Mouse (Mus musculus): Measurements from ENCODE around the gene Arid5b.

Arid5b gene

DNA sequence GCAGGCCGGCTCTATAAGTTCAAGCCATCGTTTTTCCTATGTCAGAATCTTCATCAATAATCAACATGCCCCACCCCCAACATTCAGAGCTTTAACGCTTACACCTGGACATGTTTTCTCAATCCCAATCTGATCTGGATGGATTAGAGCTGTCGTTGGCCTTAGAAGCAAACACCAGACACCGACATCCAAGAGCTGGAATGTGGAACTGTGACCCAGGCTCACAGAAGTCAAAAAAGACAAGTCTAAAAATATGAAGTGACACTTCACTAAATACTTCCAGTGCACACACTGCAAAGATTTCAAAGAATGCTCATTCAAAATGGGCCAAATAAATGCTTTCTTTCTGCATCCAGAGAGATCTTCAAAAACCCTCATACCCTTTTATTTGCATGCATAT lies 144.5 kb downstream of the Arid5b start:
- no peak for DNase-seq

DNA sequence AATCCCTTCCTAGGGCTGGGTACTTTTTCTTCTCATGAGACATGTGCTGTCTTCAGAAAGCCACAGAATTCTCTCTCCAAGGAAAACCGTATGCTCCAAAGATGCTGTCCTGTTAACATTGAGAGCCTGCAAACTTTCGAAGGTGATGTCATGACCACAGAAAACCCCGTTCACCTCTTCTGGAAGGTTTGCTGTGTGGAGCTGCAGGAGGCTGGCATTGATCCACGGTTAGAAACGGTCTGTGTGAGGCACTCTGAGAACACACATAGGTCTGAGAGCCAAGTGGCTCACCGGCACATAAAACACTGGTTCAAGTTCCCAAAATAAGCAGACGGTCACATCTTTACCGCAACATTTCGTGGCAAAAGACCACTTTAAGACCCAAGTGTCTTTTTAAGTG lies 145.9 kb downstream of the Arid5b start:
- no peak for DNase-seq

DNA sequence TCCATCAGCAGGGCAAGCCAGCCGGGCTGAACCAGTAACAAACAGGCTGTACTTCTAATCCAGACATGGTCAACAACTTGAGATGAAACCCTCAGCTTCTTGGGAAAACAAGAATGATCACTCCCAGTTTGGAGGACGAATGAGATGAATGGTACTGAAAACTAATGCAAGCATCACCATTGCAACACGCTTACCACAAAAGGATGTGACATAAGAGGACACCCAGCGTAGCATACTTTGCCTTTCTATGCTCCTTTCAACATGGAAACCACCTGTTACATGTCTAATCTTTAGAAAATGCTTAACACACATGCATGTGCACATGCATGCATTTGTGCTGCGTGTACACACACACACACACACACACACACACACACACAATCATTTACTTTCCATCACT lies 146.4 kb downstream of the Arid5b start:
- DNase-seq: no peak

DNA sequence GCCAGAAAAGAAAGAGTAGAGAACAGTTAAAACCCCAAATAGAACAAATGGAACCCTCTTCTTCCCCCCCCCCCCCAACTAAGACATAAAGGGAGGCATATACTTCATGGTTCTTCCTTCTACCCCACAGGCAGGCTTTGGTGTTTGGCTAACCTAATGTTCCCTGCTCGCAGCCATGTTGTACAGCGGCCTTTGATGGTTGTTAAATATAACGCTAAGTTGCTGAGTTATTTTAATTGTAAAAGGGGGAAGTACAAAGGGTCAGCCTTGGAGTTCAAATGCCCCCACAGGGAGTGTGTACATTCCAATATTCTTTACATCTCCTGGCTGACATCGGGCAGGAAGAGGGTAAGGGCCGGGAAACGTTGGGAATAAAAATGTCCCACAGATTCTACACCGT lies 148.9 kb downstream of the Arid5b start:
- no peak for DNase-seq

DNA sequence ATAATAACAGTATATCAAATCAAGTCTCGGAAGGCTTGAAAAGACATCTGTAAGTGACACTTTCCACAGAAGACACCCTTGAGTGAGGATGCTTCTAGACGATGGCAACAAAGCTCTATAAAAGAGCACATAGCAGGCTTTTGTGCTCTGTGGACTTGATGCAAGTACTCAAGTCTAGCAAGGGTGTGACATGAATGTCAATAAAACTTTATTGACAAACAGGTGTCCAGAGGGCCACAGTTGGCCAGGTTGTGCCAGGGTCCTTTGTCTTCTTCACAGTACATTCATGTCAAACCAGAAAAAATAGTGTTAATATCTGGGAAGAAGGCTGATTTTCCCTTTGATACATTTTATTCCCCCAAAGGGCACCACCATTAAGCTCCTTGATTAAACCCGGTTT lies 149.5 kb downstream of the Arid5b start:
- DNase-seq: no peak

DNA sequence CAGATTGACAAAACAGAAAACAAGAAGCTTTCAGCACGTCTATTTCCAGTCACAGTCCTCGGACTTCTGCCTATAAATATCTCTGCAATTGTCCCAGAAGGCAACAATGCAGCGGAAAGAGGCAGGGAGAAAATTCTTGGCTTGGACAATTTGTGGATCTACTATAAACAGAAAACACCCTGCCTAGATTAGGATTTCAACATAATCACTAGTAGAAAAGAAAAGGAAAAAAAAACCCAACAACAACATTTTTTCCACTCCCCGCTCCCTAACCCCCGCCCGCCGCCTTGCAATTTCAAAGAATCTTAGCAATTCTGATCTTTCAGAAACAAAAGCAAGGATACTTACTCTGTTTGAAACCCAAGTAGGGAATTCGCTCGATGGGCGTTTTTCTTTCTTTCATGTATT lies 150.1 kb downstream of the Arid5b start:
- DNase-seq: no peak

DNA sequence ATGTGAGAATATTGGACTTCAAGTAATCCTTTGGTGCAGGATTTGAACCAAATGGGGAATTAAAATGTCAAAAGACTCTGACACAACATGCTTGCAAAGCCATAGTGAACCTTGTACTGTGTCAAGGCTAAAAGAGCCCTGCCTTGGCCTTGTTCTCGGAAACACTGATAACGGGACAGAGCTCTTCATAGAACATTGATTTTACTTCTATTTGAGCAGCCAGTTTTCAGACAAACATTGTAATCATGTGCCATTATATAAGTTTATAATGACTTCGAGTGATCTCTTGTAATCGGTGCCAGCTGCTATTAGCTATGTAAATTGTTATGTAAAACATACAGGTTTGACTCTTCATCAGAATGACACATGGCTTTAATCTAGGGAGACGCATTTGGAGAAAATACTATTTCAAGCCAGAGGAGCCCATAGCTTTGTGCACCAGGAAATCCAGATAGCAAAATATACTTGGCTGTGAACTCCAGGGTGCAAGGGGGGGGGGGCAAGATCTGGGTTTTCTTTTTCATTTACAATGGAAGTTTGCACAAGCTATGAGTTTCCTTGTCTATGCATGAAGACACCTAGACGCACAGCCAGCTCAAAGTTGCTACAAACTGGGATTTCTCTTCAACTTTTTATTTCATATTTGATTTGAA lies 150.8 kb downstream of the Arid5b start:
- DNase-seq: no peak

DNA sequence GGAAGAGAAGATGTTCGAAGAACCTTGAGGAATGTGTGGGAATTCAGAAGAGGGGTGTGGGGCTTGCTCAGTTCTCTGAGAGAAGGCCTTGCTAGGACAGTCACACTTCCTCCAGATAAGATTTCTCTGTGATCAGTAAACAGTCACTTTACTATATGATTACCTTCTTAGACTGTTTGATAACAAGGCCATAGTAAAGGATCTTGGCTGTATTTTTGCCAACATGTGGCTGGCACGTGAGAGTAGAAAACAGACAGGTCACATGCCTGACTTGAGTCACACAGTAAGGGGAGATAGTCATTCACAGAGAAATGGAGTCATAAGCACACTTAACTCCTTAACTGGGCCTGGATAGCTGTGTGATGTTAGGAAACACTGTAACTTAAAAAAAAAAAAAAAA lies 151.4 kb downstream of the Arid5b start:
- DNase-seq: no peak

DNA sequence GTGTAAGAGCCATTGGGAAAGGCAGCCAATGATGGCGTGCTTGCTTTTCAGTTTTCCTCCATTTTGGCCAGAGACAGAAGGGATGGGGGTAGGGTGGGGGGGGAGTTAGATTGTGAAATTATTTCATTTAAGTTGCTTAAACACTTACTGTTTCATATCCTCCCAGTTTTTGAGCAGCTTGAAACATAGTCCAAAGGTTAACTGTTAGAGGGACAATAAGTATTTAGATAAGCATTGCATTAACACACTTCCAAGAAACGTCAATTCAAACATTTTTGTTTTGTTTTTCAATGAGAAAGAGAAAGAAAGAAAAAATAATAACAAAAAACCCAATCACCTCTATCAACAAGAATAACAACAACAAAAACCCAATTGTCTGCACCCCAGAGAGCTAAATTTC lies 152.0 kb downstream of the Arid5b start:
- DNase-seq: no peak

DNA sequence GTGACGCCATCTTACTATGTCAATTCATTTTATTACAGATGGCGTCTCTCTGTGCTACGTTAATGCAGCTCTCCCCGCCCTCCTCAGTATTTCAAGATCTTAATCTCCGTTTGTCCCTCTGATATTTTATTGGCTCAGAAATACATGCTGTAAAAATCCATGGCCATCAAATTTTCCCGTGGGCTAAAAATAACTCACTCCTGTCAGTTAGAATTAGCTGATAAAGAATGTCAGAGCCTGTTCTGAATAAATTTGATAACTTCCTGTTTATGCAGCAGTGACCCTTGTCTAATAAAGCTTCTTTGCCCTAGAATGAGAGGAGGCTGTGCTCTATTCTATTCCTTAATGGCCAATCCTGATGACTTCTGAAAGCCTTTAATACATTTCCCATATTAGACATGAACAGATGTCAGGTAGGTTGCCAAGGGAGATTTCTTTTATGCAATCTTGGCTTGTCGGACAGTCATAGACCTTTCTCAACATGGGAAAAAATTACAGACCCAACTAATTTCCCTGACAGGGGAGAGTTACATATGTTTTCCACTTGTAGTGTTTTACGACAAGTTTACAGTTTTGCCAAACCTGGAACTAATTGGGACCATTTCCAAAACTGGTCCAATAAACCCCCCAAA lies 152.5 kb downstream of the Arid5b start:
- DNase-seq: no peak

DNA sequence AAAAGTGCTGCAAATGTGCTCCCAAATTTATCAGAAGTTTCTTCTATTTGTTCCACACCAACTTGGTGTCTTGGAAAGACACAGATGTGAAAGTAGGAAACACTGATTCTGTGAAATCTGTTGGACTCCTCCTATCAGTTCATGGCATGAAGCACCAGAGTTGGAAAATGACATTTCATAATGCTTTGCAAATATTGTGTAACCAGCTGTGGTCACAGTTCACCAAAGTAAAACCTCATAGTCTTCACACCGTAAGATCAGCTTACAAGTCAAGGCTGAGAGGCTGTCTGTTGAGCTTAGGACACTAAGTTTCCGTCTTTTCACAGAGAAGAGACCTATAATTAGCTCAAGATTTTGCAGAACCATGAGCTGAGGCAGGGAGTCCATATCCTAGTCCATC lies 153.6 kb downstream of the Arid5b start:
- DNase-seq: no peak

DNA sequence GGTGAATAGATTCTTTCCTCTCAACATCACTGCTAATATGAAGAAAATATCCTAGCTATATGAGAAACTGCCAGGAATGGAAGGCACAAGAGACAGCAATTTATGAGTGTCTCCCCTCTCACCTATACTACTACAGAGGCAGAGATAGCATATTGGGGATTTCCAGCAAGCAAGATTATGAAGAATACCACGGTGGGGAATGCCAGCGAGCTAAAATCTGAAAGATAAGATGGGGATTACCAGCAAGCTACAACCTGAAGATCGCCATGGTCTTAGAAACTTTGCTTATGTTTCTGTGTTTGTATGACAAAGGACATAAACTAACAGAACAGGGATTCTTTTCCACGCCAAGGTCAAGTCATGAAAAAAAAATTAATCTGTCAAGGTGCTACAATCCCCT lies 155.1 kb downstream of the Arid5b start:
- no peak for DNase-seq

DNA sequence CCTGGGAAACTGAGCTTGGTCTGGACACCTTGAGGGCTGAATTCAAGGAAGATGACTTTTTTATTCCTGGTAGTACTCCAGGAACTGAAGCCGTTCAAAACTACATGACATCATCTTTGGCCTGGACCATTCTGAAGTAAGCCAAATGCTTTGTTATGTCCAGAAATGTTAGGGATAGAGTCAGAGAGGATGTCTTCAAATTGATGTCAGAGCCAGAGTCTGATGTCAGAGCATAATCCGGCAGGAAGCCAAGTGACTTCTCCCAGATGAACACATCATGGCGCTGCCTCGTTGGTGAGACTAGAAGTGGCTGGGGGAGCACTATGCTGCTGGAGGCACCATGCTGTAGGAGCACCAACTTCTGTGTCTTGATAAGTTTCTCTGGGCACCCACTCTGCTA lies 156.6 kb downstream of the Arid5b start:
- DNase-seq: no peak

DNA sequence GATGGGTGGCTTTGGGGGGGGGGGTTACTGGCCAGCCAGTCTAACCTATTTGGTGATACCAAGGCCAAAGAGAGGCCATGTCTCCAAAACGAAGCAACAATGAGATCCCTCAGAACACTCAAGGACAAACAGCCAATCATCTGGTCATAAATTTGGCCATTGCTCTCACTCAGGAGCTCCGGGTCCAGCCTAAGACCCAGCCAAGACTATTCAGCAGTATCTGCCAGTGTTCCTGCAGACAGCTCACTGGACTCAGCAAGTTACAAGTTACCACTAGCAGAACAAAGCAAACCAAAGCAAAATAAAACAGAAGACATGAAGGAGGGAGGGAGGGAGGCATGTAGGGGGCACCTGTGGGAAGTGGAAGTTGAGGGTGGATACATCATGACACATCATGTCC lies 157.3 kb downstream of the Arid5b start:
- DNase-seq: no peak

DNA sequence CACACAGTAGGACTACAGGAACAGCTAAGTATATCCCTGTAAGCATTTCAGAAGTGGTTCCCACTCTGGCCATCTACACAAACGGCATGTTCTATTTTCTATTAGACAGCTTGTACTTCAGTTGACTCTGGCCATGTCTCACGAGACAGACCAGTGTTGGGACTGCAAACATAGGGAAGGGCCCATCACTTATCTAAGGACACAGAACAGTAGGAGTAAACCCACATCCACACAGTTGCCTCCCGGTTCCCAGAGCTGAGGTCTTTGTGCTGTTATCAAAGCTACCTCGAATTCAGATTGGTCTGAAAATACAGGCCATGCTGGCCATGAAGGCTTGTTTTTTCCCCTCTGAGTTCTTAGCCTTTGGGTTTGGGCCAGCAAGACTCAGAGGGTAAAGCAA lies 158.5 kb downstream of the Arid5b start:
- no peak for DNase-seq

DNA sequence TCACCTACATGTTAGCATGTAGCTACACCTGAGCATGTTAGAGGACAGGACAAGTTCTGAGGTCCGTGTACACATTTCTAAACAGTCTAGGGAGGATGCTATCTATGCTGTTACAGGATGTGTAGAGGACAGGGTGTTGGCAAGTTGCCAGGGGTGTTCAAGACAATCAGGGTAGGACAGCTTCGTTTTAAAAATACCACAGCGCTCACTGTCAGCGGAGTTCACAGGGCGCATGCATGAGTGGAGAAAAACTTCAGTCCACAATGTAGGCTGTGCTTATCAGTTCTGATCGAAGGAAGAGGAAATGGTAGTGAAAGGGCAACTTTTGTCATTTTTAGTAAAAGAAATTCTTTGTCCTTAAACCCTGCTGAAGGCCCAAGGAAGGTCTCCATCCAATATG lies 159.3 kb downstream of the Arid5b start:
- no peak for DNase-seq

DNA sequence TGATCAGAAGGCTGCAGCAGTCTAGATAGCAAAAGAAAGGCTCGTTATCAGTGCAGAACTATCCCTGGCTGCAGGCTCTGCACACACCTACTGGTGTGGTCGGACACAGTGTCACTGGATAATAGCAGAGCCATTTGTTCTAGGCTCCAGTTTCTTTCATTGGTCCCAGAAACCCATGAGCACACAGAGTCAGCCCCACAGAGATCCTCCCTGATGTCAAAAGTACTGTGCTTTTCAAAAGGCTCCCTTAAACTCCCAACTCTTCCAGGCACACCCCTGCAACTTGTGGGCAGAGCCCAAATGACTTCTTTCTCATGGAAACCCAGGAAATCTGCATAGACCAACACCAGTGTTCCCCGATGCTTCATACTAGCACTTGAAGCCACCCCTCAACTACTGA lies 163.6 kb downstream of the Arid5b start:
- DNase-seq: no peak

DNA sequence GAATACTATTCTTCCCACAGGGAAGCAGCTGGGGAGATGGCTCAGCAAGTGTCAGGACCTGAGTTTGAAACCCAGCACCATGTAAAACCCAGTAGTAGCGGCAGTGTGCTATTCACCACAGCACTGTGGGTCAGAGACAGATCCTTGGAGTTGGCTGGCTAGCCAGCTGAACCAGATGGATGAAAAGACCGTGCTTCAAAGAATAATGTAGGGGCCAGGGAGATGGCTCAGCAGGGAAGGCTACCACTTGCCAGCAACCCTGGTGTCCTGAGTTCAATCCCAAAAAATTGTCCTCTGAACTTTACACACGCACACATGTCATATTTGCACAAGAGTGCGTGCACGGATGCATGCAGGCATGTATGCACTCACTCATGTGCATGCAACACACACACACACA lies 164.9 kb downstream of the Arid5b start:
- no peak for DNase-seq

DNA sequence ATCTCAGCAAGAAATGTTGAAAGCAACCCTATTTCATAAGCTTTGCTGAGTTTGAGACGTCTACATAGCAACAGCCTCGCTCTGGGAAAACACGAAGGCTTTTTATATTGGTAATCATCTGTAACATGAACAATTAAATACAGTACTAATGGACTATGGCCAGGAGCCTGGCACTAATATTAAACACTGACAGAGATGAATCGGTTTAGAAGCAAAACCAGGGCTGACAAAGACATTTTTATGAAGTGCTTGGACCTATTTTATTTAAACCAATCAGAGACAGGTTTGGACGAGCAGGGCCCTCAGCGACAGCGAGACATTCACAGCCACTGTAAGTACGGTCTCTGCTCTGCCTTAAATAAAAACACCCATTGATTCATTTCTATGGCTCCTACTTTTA lies 165.6 kb downstream of the Arid5b start:
- no peak for DNase-seq

DNA sequence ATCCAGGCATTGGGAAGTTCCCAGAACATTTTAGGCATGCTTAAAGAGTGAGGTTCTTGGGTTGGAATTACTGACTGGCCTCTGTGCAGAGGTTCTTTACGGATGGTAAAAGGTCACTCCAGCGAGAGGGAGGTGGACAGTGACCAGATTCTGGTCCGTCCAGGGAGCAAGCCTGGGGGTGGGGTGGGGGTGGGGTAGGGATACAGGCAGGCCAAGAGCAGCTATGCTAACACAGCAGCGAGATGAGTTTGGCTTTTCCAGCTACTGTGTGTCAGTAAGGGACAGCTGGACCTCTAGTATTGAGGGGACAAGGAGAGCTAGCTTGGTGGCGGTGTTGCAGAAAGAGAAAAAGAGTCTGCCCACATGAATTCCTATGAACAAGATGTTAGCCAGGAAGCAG lies 167.9 kb downstream of the Arid5b start:
- no peak for DNase-seq

DNA sequence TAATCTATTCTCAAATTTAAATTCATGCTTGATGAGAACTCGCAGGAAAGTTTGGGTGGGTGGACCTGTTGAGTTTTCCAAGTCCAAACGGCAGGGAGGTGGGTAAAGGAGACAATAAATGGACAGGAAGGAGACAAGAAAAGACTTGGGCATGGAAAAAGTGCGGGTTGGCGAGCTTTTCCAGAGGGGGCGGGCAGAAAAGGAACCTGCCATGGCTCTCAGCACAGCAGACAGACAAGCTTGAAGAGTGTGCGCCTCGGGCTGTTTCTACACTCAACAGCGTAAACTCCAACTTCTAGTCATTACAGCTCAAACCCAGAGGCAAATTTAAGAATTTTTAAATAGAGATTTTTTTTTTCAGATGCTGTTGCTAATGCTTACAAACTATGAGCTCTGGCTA lies 168.4 kb downstream of the Arid5b start:
- no peak for DNase-seq

DNA sequence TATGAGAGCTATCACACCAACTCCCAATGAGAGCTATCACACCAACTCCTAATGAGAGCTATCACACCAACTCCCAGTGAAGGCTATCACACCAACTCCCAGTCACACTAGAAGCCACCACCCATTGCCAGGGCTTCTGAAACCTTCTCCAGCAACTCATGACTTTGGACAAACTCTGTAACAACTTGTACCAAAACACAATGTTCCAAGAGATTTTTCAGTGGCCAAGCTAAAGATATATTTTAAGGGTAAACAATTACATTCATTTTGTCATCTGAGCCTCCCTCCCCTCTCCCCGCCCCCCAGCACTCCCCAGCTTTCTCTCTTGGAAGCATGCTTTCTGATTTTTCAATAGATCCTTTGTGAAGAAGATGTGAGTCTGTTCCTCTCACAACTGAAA lies 168.9 kb downstream of the Arid5b start:
- no peak for DNase-seq

DNA sequence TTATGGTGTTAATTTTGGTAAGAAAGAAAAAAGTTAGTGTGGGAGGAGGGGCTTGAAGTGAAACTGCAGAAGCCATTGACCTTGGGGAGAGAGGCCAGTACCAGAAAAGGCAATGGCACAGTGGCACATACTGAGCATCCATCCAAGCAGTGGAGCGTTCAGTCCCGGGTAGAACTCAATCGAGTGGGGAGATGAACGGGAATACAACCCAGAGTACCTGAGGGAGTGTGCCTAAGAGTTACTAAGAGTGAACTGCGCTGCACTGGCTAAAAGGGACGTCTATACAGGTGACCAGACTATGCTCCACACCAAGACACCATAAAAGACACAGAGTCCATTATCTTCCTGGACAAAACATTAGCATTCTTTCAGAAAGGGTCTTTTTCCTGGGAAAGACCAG lies 170.8 kb downstream of the Arid5b start:
- DNase-seq: no peak

DNA sequence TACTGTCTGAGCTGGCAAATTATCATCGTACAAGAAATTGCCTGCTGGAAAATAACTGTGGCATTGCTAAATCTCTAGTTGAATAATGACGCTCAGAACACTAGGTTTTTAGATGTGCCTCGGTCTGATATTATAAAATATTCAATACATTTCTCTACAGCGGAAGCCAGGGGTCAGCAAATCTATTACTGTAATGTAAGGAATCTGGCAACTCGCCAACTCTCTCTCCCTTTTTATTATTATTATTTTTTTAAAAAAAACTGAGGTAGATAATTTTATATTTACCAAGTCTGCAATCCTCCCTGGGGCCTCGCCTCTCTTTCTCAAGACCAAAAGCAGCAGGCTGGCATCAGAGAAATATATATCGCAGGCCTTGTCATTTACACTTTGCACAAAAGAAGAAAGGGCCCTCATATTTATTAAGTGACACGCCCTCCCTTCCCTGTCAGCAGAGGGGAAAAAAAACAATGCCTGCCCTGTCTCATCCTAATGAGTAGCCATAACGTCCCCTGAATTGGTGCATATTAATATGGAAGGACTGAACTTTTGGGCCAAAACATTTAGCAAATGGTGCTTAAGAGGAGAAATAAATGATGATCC lies 172.1 kb downstream of the Arid5b start:
- DNase-seq: no peak
